Mouse (Mus musculus) heart, adult 18-20 months (tissue): ENCODE results near the gene Fads3. TPM values are rescaled to one million over a fixed set of nuclear protein-coding genes. Genes with fewer than 3 reads are reported as not detected.

ENCODE experiments used
- DNase-seq, 2 experiments: peaks; one replicate each; pipeline ENCODE4 v3.0.0; 2021 to 2022; ENCODE audit warnings: mixed read lengths in 1 of 2
- total RNA-seq, 2 experiments: library from RNA; stranded (reverse); gene quantifications; 2 replicates each; pipeline ENCODE4 v1.2.3; 2021

Gene Fads3
- total RNA-seq, 2 experiments from 2014 or later, result 31.8 to 34.9 TPM

DNA sequence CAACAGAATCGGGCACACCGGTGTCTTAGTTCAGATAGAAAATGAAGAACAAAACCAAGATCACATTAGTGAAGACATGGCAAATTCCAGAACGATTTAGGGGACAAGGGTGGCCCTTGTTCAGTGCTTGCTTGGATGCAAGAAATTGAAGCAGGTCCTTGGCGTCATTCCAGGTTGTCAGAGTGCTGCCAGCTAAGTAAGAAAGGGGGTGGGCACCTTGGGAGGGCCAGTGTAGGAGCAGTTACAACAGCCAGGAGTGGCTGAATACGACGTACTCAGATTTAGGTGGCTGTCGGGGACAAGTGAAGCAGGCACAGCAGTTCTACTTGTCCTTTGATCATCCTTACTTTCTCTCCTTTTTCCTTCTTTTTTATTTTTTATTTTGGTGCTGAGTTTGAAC lies 26.3 kb downstream of the Fads3 start:
- DNase-seq, result no peak

GRCm38 (mm10) chr19:10070186-10070980 lies 29.0 kb downstream of the Fads3 start:
- DNase-seq, result no peak

DNA sequence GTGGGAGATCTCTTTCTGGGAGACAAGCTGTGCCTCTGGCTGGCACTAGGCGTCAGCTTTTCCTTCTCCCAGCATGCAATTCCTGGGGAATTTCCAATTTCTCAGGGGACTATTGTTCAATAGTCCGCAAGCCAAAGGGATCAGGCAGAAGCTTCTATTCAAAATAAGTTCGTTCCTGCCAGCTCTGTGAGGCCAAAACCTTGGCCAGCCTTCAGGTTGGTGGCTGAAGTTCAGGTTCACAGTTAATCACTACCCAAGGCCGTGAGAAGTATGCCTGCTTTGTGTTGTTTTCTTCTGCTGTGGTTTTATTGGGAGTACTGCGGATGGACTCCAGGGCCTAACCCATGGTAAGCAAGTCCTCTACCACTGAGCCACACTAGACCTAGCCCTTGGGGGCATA lies 29.8 kb downstream of the Fads3 start:
- no peak for DNase-seq

GRCm38 (mm10) chr19:10071892-10072291 lies 30.5 kb downstream of the Fads3 start:
- DNase-seq, result no peak

DNA sequence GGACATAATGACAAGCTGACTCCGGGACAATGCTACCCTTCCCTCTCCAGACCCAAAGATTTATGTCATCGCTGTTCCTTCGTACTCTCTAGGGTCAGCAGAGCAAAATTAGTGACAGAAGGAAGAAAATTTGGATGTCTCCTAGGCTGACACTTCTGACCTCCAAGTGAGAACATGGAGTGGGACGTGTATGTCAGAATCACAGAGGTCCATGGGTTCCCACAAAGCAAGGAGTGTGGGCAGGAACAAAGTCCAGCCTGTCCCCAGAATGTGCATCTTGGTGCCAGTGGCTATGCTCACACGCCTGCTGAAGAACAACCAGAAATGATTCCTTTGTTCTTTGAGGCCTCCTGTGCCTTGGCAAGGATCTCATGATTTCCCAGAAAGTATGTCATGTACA lies 31.8 kb downstream of the Fads3 start:
- DNase-seq, result no peak

DNA sequence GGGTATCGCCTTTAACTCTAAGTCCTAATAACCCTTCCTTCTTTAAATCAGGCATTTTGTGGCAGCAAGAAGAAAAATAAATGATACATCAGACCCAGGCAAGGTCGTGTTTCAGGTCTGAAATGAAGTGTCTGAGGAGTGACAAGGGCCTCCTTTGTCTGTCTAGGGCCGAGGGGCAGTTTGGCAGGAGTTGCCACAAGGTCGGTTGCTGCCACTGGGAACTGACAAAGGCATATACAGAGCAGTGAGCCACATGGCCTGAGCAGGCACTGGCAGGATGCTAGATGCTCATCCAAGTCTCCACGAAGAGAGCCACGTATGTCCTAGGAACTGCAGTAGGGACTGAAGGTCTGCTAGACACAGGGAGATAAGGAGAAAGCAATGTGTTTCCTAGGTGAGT lies 37.0 kb downstream of the Fads3 start:
- DNase-seq, result no peak

DNA sequence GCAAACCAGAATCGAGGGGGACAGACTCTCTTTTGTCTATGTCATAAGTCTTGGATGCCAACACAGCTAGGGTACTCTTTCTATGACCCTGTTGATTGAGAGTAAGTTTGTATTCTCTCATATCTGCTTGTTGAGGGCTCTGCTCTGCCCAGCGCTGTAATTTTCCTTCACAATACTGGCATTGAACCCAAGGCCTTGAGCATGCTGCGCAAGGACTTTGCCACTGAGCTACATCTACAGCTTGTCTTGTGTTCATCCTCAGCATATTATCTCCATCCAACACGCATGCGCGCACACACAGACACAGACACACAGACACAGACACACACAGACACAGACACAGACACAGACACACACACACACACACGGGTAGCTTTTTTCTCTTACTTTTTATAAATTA lies 39.0 kb downstream of the Fads3 start:
- DNase-seq, result no peak

DNA sequence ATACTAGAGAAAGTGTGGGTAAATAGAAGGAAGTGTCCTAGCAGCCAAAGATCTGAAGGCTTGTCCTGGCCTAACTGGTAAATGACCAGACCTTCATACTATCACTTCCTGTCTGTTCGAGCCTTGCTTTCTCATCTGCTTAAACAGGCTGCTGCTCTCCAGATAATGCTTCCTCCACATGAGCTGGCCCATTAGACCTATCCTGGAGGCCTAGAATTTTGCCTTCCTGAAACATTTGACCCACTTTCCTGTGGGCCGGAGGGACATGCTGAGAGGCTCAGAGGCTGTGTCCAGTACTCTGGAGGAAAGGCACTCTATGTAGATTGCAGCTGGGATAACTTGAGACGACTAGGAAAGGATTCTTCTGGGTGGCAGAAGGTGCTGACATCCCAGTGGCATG lies 40.7 kb downstream of the Fads3 start:
- DNase-seq, result peak in 1 of 2 experiments; percentile 50

- peak in 1 of 2 experiments; percentile 49 for DNase-seq
Measured at GRCm38 (mm10) chr19:10085454-10085853, 44.1 kb downstream of the Fads3 start.

DNA sequence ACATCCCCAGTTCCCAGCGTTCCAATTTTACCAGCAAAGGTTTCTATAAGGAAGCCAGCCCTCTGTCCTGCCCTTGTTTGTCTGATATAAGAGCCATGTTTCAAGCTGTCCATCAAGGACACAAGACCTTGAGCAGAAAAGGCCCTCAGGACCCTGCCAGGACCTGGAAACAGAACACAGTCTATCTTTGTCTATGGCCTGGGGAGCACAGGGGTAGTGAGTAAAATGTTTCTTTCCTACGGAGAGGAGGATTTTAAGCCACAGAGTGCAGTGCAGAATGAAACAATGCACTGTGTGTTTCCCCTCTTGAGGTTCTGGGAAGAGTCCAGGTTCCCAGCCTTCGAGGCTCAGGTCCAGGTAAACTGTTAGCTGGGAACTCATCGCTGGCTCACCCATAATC lies 45.6 kb downstream of the Fads3 start:
- no peak for DNase-seq

- DNase-seq, result no peak
Measured at GRCm38 (mm10) chr19:10093829-10094228, 52.5 kb downstream of the Fads3 start.

- DNase-seq, result no peak
Measured at GRCm38 (mm10) chr19:10094695-10095094, 53.3 kb downstream of the Fads3 start.

GRCm38 (mm10) chr19:10096371-10096876 lies 55.1 kb downstream of the Fads3 start:
- no peak for DNase-seq

DNA sequence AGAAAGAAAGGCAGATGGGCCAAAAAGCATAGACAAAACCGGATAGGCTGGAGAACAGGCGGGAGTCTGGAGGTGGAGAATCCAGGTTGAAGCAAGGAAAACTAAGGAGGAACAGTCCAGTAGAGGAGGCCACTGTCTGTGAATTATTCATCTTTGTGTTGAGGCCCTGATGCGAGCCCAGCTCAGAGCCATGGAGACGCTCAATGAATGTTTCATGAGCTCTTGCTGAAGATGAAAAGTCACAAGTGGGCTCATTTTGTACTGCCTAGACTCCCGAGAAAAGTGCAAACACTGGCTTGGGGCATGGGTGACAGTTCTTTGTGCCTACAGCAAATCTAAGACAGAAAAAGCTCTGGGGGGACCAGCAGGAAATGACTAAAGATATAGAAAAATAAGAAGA lies 56.5 kb downstream of the Fads3 start:
- DNase-seq, result no peak

- DNase-seq, result peak; percentile 80 to 83
Measured at GRCm38 (mm10) chr19:10100631-10101071, 59.3 kb downstream of the Fads3 start.

DNA sequence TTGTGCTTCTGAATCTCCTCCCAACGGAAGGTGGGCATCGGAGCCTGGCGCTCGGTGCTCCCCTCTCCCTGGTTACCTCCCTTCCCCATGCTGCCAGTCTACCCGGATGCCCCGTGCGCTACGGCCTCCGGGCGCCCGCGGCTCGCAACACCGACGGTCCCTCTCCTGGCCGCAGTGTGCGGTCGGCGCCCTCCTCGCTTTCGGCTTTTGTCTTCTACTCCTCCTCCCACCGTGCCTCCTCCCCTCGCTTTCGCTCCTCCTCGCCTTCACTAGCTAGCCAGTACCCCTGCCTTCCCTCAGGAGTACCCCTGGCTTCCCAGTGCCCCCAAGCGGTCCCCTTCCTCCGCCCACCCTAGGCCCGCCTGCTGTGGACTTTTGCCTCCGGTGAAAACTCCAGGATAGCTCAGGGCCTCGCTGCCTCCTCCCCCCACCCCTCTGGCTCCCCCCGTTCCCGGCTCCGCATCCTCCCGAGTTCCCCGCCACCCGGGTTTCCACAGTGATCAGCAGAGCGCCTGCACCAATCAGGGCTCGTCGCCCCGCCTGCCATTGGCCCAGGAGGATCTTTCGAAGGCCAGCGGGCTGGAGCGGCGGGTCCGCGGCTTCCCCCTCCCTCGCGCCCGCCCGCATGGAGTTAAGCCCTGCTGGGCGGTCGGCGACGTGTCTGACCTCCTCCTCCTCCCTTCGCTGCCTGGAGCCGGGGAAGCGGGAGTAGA lies 60.1 kb downstream of the Fads3 start, which contains the start of gene Fads2:
TSS of gene Fads2 (minus strand) at position 406 of the 713 bp plus-strand sequence.
- DNase-seq, result peak; percentile 84 to 91

GRCm38 (mm10) chr19:10102054-10102700 lies 60.8 kb downstream of the Fads3 start:
- peak; percentile 14 to 35 for DNase-seq

GRCm38 (mm10) chr19:10104234-10104633 lies 62.9 kb downstream of the Fads3 start:
- no peak for DNase-seq

DNA sequence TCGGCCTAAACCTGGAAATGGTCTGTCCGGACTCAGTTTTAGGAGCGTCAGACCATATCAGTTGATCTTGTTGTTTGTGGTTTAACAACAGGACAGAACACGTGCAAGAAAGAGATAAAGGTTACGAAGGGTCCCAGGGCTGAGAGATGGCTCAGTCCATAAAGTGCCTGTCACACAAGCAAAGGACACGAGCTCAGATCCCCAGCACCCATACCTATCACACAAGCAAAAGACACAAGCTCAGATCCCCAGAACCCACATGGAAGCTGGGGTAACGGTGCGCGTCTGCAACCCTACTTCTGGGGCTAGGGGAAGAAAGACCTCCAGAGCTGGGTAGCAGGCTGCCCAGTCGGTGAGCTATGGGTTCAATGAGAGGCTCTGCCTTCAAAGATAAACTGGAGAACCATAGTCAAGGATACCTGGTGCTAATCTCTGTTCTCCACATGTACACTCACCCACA lies 63.7 kb downstream of the Fads3 start:
- DNase-seq, result no peak

- DNase-seq, result no peak
Measured at GRCm38 (mm10) chr19:10106634-10107033, 65.3 kb downstream of the Fads3 start.

DNA sequence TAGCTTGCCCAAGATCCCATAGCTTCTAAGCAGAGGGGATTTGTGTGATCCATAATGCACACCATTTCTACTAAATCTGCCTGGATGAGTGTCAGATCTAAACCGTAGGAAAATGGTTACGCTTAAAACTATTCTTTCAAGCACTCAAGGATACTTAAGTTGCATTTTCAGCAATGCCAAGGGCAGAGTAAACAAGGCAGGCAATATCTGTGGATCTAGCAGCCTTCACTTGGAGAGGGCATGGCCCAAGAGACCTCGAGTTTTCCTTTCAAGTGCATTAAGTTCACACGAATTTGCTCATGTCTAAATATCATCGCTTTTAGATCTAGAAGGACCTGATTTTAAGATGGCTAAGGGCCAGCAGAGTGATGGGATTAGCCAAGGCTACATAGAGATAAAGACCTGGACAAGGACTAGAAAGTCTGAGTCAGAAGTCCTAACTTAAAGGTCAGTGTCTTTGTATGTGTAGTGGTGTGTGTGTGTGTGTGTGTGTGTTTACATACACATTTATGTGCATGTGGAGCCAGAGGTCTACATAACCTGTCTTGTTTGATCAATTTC lies 65.8 kb downstream of the Fads3 start:
- DNase-seq, result no peak

- DNase-seq, result no peak
Measured at GRCm38 (mm10) chr19:10108129-10108528, 66.8 kb downstream of the Fads3 start.
